Mouse (Mus musculus) testis, adult 10 weeks (tissue): ENCODE data around the gene Cpm. TPM values are rescaled to one million over a fixed set of nuclear protein-coding genes. Genes with fewer than 3 reads are reported as not detected.

Source experiments
- polyA plus RNA-seq: library from polyadenylated mRNA; stranded (reverse); fragments of 350-450 nt; fragmentation: Illumina TruSeq; extraction: RNeasy Lipid Tissue Mini Kit (QIAGEN cat#74804); gene quantifications from one replicate; pipeline ENCODE4 v1.2.3, GENCODE M21; 2014; ENCODE audit warnings: low read depth, low replicate concordance

Cpm gene
- polyA plus RNA-seq, result 0.28 TPM

GRCm38 (mm10) chr10:117629169-117629971 is at the start of gene Cpm:
Cpm (plus strand) TSS chr10:117629500.

DNA sequence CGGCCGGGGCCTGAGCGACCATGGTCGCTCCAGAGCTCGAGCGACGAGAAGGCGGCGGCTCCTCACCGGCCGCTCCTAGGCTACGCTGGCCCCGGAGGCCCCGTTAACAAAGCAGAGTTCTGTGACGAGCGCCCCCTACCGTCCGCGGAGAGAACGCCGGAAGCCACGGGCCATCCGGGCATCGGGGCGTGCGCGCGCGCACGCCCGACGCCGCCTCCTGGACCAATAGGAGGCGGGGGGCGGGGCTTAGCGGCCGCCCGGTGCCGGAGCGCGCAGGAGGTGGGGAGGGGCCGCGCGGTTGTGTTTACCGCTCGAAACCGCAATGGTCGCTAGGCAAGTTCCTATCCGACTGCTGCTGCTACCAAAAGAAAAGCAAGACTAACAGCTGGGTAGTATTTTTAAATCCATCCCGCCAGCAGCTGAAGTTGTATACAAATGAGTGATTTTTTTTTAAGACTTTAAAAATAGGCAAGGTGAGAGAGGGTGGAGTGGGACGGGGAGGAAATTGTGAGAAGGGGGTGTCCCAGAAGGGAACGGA is 81.4 kb downstream of the Cpm start, which contains the start of gene Mdm2:
TSS of gene Mdm2 (minus strand) at position 155 of the 538 bp plus-strand sequence.

Other genes starting within 250 kb of the Cpm start
- 45.7 TPM for gene Cpsf6, start 249.5 kb upstream of the Cpm start, polyA plus RNA-seq
- 140 TPM for gene Mdm2, start 81.3 kb downstream of the Cpm start, polyA plus RNA-seq
- gene Slc35e3, start 116.9 kb downstream of the Cpm start, polyA plus RNA-seq, result 2.4 TPM
- gene Nup107, start 163.2 kb downstream of the Cpm start, polyA plus RNA-seq, result 76.9 TPM
- 94.4 TPM for gene Rap1b, start 216.5 kb downstream of the Cpm start, polyA plus RNA-seq